Mouse (Mus musculus): ENCODE measurements around the gene Itsn2. TPM values are rescaled to one million over a fixed set of nuclear protein-coding genes. Genes with fewer than 3 reads are reported as not detected.
"Not testable (repeated sequence)": the region's sequence is repeated elsewhere in the genome, so short reads cannot be mapped to it uniquely, and the experiment has no call there.

Itsn2 gene
- polyA plus RNA-seq, 1 experiment from 2014 or later: 42.7 TPM

DNA sequence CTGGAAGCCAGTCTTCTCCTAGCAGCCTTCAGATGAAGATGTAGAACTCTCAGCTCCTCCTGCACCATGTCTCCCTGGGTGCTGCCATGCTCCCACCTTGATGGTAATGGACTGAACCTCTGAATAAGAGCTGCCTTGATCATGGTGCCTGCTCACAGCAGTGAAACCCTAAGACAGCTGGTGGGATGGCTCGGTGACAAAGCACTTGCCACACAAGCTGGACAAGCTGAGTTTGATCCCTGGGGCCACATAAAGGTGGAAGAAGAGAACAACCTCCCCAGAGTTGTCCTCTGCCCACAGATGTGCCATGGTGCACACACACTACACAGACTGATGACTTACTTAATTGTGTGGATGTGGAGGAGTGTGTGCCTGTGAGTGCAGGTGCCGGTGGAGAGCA is 95.9 kb downstream of the Itsn2 start:
- Histone ChIP-seq H3K36me3 (ENCODE audit: insufficient read depth) (no peaks in the 10 kb centered on the region), H3K27me3 (ENCODE audit: insufficient read depth, low read length) (no peaks in the 10 kb centered on the region), H3K27ac (ENCODE audit: low read depth) (no peak overlapping the region), H3K4me2 (no peak overlapping the region), H3K4me3 (ENCODE audit: low read depth, low read length) (no peak overlapping the region), H3K9me3 (ENCODE audit: low read depth, low read length) (no peaks in the 10 kb centered on the region), H3K9ac (no peak overlapping the region), H3K4me1 (ENCODE audit: insufficient read depth) (no peaks in the 10 kb centered on the region)
- 92% methylated on average over 2 of the region's 2 CpGs for WGBS
- ATAC-seq (ENCODE audit: insufficient read depth): no peak
- TF ChIP-seq CTCF (IDR thresholded peaks at IDR 0.05; ENCODE audit: low read depth): no peak
- DNase-seq: no peak

GRCm38 (mm10) chr12:4689341-4689740 is 96.9 kb downstream of the Itsn2 start:
- no peaks in the 10 kb centered on the region for H3K36me3 ChIP-seq (ENCODE audit: insufficient read depth)
- TF ChIP-seq CTCF (IDR thresholded peaks at IDR 0.05; ENCODE audit: low read depth): no peak
- 88% methylated on average over 14 of the region's 14 CpGs for WGBS
- no peaks in the 10 kb centered on the region for H3K4me1 ChIP-seq (ENCODE audit: insufficient read depth)
- DNase-seq (no peak), ATAC-seq (ENCODE audit: insufficient read depth) (no peak)
- no peaks in the 10 kb centered on the region for H3K27me3 ChIP-seq (ENCODE audit: insufficient read depth, low read length)
- H3K27ac ChIP-seq (ENCODE audit: low read depth): no peak overlapping the region
- no peaks in the 10 kb centered on the region for H3K9me3 ChIP-seq (ENCODE audit: low read depth, low read length)
- no peak overlapping the region for H3K4me3 ChIP-seq (ENCODE audit: low read depth, low read length)
- no peak overlapping the region for H3K9ac ChIP-seq
- no peak overlapping the region for H3K4me2 ChIP-seq

- Histone ChIP-seq H3K27ac (ENCODE audit: low read depth) (no peak overlapping the region), H3K36me3 (ENCODE audit: insufficient read depth) (no peaks in the 10 kb centered on the region), H3K4me1 (ENCODE audit: insufficient read depth) (no peaks in the 10 kb centered on the region), H3K9ac (no peak overlapping the region), H3K27me3 (ENCODE audit: insufficient read depth, low read length) (no peaks in the 10 kb centered on the region), H3K9me3 (ENCODE audit: low read depth, low read length) (no peaks in the 10 kb centered on the region), H3K4me2 (no peak overlapping the region), H3K4me3 (ENCODE audit: low read depth, low read length) (no peak overlapping the region)
- TF ChIP-seq CTCF (IDR thresholded peaks at IDR 0.05; ENCODE audit: low read depth): no peak
- 80% methylated on average over 3 of the region's 3 CpGs for WGBS
- DNase-seq (no peak), ATAC-seq (ENCODE audit: insufficient read depth) (no peak)
Observed at GRCm38 (mm10) chr12:4691193-4691592, 98.8 kb downstream of the Itsn2 start.

DNA sequence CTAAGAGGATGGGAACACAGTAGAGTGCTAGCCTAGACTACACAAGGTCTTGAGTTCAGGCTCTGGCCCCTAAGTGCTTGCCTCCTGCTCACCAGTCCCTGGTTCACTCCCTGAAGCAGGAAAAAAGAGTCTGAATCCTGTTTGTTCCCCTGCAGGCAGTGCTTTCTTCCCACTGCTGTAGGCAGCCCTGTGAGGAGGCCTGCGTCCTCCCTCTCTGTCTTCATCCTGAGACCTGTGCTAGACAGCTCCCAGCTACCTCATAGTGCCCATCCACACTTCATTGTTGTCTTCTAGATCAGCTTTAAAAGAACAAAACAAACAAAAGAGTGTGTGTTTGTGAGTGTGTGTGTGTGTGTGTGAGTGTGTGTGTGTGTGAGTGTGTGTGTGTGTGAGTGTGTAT is 102.1 kb downstream of the Itsn2 start:
- TF ChIP-seq CTCF (IDR thresholded peaks at IDR 0.05; ENCODE audit: low read depth): no peak
- Histone ChIP-seq H3K9ac (no peak overlapping the region), H3K9me3 (ENCODE audit: low read depth, low read length) (no peaks in the 10 kb centered on the region), H3K27ac (ENCODE audit: low read depth) (no peak overlapping the region), H3K27me3 (ENCODE audit: insufficient read depth, low read length) (no peaks in the 10 kb centered on the region), H3K4me3 (ENCODE audit: low read depth, low read length) (no peak overlapping the region), H3K36me3 (ENCODE audit: insufficient read depth) (no peaks in the 10 kb centered on the region; the same call in 1 of the 2 replicates), H3K4me1 (ENCODE audit: insufficient read depth) (no peaks in the 10 kb centered on the region), H3K4me2 (no peak overlapping the region)
- WGBS: 84% methylated on average over 1 of the region's 1 CpGs
- no peak for ATAC-seq (ENCODE audit: insufficient read depth)
- no peak for DNase-seq

DNA sequence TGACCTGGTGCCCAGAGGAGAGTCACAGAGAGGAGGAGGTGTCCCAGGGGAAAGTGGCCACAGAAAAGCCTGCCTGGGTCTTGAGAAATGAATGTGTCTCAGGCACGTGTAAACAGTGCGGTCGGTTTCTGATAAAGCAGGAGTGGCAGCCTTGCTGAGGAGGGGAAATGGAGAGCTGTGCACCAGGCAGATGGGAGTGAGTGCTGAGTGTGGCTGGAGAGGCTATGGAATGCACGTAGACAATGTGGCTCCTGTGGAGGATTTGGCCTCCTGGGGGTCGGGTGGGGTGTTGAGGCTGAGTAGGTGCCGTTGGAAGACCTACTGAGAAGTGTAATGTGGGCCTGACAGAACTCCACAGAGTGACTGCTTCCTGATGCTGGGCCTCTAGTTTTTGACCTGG is 113.2 kb downstream of the Itsn2 start:
- H3K27me3 ChIP-seq (ENCODE audit: insufficient read depth, low read length); H3K4me1 ChIP-seq (ENCODE audit: insufficient read depth); H3K9ac ChIP-seq; H3K4me2 ChIP-seq; H3K9me3 ChIP-seq (ENCODE audit: low read depth, low read length); H3K4me3 ChIP-seq (ENCODE audit: low read depth, low read length): not testable (repeated sequence)
- ATAC-seq (ENCODE audit: insufficient read depth): peak; percentile 83
- 13% methylated on average over 6 of the region's 6 CpGs for WGBS
- peaks cover 43% of the 10 kb centered on the region for H3K36me3 ChIP-seq (ENCODE audit: insufficient read depth)
- peak overlapping the region; percentile 33; the same call in 1 of the 2 replicates for H3K27ac ChIP-seq (ENCODE audit: low read depth)
- DNase-seq: peak; percentile 39

GRCm38 (mm10) chr12:4706175-4706574 is 113.7 kb downstream of the Itsn2 start:
- DNase-seq (no peak), ATAC-seq (ENCODE audit: insufficient read depth) (no peak)
- no peaks in the 10 kb centered on the region for H3K4me1 ChIP-seq (ENCODE audit: insufficient read depth)
- no peak overlapping the region for H3K4me3 ChIP-seq (ENCODE audit: low read depth, low read length)
- no peaks in the 10 kb centered on the region for H3K27me3 ChIP-seq (ENCODE audit: insufficient read depth, low read length)
- H3K9ac ChIP-seq: no peak overlapping the region
- no peak for TF ChIP-seq CTCF (IDR thresholded peaks at IDR 0.05; ENCODE audit: low read depth)
- no peaks in the 10 kb centered on the region for H3K9me3 ChIP-seq (ENCODE audit: low read depth, low read length)
- H3K36me3 ChIP-seq (ENCODE audit: insufficient read depth): peaks cover 40% of the 10 kb centered on the region
- H3K4me2 ChIP-seq: no peak overlapping the region
- WGBS: 82% methylated on average over 5 of the region's 5 CpGs
- H3K27ac ChIP-seq (ENCODE audit: low read depth): 0 out of 2 replicates have a peak overlapping the region, but pooled peaks have one; percentile 33

DNA sequence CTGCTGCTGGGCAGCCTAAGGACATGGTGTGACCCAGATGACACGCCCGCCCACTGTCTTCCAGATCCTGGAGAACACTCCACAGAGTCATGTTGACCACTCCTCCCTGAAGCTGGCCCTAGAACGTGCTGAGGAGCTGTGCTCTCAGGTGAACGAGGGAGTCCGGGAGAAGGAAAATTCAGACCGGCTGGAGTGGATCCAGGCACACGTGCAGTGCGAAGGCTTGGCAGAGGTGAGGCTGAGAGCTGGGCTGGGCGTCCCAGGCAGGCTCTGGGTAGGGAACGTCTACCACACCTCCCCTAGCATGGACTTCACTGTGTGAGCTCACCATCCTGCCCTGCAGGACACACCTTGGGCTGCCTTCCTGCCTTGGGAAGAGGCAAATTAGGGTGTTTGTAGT is 114.5 kb downstream of the Itsn2 start:
- Histone ChIP-seq H3K4me1 (ENCODE audit: insufficient read depth) (no peaks in the 10 kb centered on the region), H3K9me3 (ENCODE audit: low read depth, low read length) (no peaks in the 10 kb centered on the region), H3K36me3 (ENCODE audit: insufficient read depth) (peaks cover 39% of the 10 kb centered on the region), H3K27me3 (ENCODE audit: insufficient read depth, low read length) (no peaks in the 10 kb centered on the region), H3K4me3 (ENCODE audit: low read depth, low read length) (no peak overlapping the region), H3K9ac (no peak overlapping the region), H3K4me2 (no peak overlapping the region), H3K27ac (ENCODE audit: low read depth) (peak overlapping the region; percentile 12; the same call in 1 of the 2 replicates)
- DNase-seq (peak; percentile 8), ATAC-seq (ENCODE audit: insufficient read depth) (peak; percentile 58; the same call in 1 of the 2 replicates)
- no peak for TF ChIP-seq CTCF (IDR thresholded peaks at IDR 0.05; ENCODE audit: low read depth)
- WGBS: 61% methylated on average over 10 of the region's 10 CpGs

- Histone ChIP-seq H3K4me1 (ENCODE audit: insufficient read depth) (no peaks in the 10 kb centered on the region), H3K36me3 (ENCODE audit: insufficient read depth) (peaks cover 46% of the 10 kb centered on the region), H3K4me2 (no peak overlapping the region), H3K9me3 (ENCODE audit: low read depth, low read length) (no peaks in the 10 kb centered on the region), H3K4me3 (ENCODE audit: low read depth, low read length) (no peak overlapping the region), H3K9ac (no peak overlapping the region), H3K27me3 (ENCODE audit: insufficient read depth, low read length) (no peaks in the 10 kb centered on the region), H3K27ac (ENCODE audit: low read depth) (no peak overlapping the region)
- 78% methylated on average over 14 of the region's 14 CpGs for WGBS
- TF ChIP-seq CTCF (IDR thresholded peaks at IDR 0.05; ENCODE audit: low read depth): no peak
- DNase-seq (no peak), ATAC-seq (ENCODE audit: insufficient read depth) (no peak)
Observed at GRCm38 (mm10) chr12:4707488-4708017, 115.1 kb downstream of the Itsn2 start.
